ENCODE assay signal across 16 mouse cellular contexts in genomic region chr6:100586758-100587157, GRCm38 (mm10).
"Had no signal": no experiment of that assay in that cellular context is flagged by ENCODE, and none has a peak within 500 bp of the region (broad histone marks: within the 10 kb centered on the region; RNA-seq: fewer than 3 reads in every experiment).

No protein-coding gene starts in this region.

- H3K27ac ChIP-seq: neural tube, embryonic 13.5 days; neural tube, embryonic 15.5 days; stomach, embryonic 15.5 days; stomach, postnatal 0 days had no signal

- H3K27me3 ChIP-seq: neural tube, embryonic 13.5 days; neural tube, embryonic 15.5 days; stomach, embryonic 15.5 days had no signal

- H3K4me3 ChIP-seq: neural tube, embryonic 13.5 days; neural tube, embryonic 15.5 days; stomach, embryonic 15.5 days had no signal

- DNase-seq: retina, postnatal 1 day; right cerebral cortex, adult 18-20 months; right cerebral cortex, postnatal 14 days; right cerebral cortex, postnatal 25 days; right cerebral cortex, postnatal 4 days; spleen, adult 18-20 months; thymus, adult 18-20 months; thymus, adult 2 months; thymus, postnatal 14 days; thymus, postnatal 25 days; thymus, postnatal 36 days; thymus, postnatal 4 days had no signal

- H3K36me3 ChIP-seq: neural tube, embryonic 13.5 days; neural tube, embryonic 15.5 days; stomach, embryonic 15.5 days had no signal

- H3K9ac ChIP-seq: neural tube, embryonic 13.5 days; neural tube, embryonic 15.5 days; stomach, embryonic 15.5 days had no signal

- H3K4me1 ChIP-seq: neural tube, embryonic 15.5 days; stomach, embryonic 15.5 days had no signal

- H3K9me3 ChIP-seq: neural tube, embryonic 13.5 days; neural tube, embryonic 15.5 days; stomach, embryonic 15.5 days had no signal
